Mouse (Mus musculus) liver, embryonic 11.5 days (tissue): ENCODE results near the gene Sdad1. TPM values are rescaled to one million over a fixed set of nuclear protein-coding genes. Genes with fewer than 3 reads are reported as not detected.
A peak's percentile ranks its signal among the peaks of the same experiment; 100 is the strongest.

ENCODE experiments used
- ATAC-seq: fragments of 200-750 bp; cut with Nextera tagmentation; replicated peaks from 2 replicates; pipeline ENCODE4 v1.8.0; 2017; ENCODE audit warnings: moderate number of reproducible peaks, mild to moderate bottlenecking, moderate TSS enrichment, moderate library complexity; ENCODE audit not compliant: low FRiP score
- DNase-seq: peaks from one replicate; pipeline ENCODE4 v3.0.0-alpha.2; 2017; ENCODE audit warnings: low spot score
- H3K27ac ChIP-seq: fragments of 300-500 bp; sonication (generic); 2 replicates; pipeline ENCODE4 v1.5.1; 2014; ENCODE audit warnings: mild to moderate bottlenecking, low read depth, low read length, control low read depth
- H3K27me3 ChIP-seq: fragments of 300-500 bp; sonication (generic); replicated peaks from 2 replicates; pipeline ENCODE4 v1.6.1; 2014; ENCODE audit warnings: low read length, mixed read lengths; ENCODE audit not compliant: control insufficient read depth, insufficient read depth
- H3K36me3 ChIP-seq: fragments of 300-500 bp; sonication (generic); 2 replicates; pipeline ENCODE4 v1.6.1; 2014; ENCODE audit warnings: mild to moderate bottlenecking, low read length, moderate library complexity, mixed read lengths; ENCODE audit not compliant: control insufficient read depth, insufficient read depth
- H3K4me1 ChIP-seq: fragments of 300-500 bp; sonication (generic); replicated peaks from 2 replicates; pipeline ENCODE4 v1.6.1; 2014; ENCODE audit warnings: low read length, mixed read lengths; ENCODE audit not compliant: control insufficient read depth, insufficient read depth
- H3K4me2 ChIP-seq: fragments of 300-500 bp; sonication (generic); 2 replicates; pipeline ENCODE4 v1.6.1; 2014; ENCODE audit warnings: mild to moderate bottlenecking, control low read depth, moderate library complexity
- H3K4me3 ChIP-seq: fragments of 300-500 bp; sonication (generic); 2 replicates; pipeline ENCODE4 v1.5.1; 2014; ENCODE audit warnings: low read depth, low read length, control low read depth
- H3K9ac ChIP-seq: fragments of 300-500 bp; sonication (generic); 2 replicates; pipeline ENCODE4 v1.6.1; 2014; ENCODE audit warnings: low read depth, low read length, control low read depth
- H3K9me3 ChIP-seq: fragments of 300-500 bp; sonication (generic); 2 replicates; pipeline ENCODE4 v1.6.1; 2016; ENCODE audit warnings: low read length, inconsistent platforms, mixed read lengths; ENCODE audit not compliant: control insufficient read depth
- WGBS: fragments of 180-500 bp; shearing (Covaris S2); extraction: QIAGEN DNeasy Blood & Tissue Kit; methylation state at CpG from one replicate; pipeline ENCODE4 v1.1.7; 2014; 5-methylcytosine and 5-hydroxymethylcytosine counted together
- polyA plus RNA-seq: library from polyadenylated mRNA; unstranded; fragments of >200 nt; fragmentation: Nextera tagmentation; extraction: Ambion mirVana; gene quantifications from 2 replicates; pipeline ENCODE4 v1.2.1, GENCODE M21; 2014

Sdad1 gene
- polyA plus RNA-seq, 1 experiment from 2014 or later = 48.7 TPM

DNA sequence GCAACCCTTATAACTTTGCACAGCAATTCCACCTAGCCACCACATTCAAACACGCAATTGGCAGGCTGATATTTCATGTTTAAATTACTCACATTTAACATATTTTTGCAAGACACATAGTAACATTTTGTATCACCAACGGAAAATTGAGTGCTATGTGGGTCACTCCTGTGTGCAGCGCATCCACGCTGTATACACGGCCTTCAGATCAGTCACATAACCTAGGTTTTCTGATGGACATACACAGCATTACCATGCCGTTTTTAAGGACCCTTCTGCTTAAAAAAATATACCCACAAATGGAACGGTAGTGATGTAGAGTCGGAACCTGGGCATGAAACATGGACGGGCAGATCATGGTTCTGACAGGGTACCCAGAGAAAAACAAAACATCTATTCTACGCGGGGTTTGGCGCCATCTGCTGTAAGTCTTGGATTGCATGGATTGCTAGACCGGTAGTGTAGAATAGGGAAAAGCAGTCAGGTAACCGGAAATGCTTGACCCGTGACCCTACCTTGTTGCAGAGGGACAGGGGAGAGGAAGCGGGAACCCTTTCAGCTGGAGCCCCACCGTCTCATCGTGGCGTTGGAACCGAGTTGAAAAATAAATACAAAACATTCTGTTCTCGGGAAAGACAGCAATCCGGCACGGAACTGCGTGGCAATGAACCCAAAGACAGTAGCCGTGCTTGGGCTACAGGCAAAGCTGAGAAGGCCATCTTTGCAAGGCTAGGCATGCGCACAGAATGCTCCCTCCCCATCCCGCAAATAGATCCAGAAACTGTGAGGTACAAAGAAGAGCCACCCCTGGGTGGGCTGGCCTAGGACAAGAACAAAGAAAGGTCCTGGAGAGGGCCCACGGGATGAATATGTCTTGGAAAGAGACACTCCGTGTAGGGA is 70.7 kb downstream of the Sdad1 start:
- 42% methylated on average over 29 of the region's 29 CpGs for WGBS
- Histone ChIP-seq H3K27ac (no peak overlapping the region), H3K4me3 (no peak overlapping the region), H3K9me3 (no peaks in the 10 kb centered on the region), H3K27me3 (peaks cover 9% of the 10 kb centered on the region), H3K9ac (no peak overlapping the region), H3K4me2 (peak overlapping the region; percentile 4; the same call in 1 of the 2 replicates), H3K4me1 (no peaks in the 10 kb centered on the region), H3K36me3 (no peaks in the 10 kb centered on the region)
- ATAC-seq = no peak
- peak; percentile 54 for DNase-seq

DNA sequence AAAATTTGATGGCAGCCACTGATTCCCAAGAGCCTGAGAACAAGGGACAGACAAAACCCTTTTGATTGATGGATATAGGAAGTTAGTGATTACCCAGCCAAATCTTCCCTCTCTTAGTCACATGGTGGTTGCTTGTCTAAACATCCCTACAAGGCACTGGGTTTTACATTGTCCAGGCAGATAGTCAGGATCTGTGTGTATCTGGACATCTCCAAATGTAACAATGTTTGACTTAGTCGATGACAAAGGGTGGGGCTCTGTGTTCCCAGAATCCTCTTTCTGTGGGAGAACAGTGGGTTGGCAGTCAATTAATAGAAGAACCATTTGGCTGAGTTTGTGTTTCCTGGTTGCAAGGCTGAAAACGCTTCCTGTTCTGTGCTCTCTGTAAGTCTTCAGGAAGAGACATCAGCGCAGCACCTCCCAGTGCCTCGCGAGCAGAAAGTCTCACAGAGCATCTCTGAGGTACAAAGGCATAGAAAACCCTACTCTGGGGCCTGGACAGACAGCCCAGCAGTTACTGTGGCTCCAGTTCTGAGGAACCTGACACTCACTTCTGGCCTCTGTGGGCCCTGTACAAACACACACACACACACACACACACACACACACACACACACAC is 75.2 kb downstream of the Sdad1 start:
- Histone ChIP-seq H3K4me3 (no peak overlapping the region), H3K9ac (no peak overlapping the region), H3K4me1 (no peaks in the 10 kb centered on the region), H3K9me3 (no peaks in the 10 kb centered on the region), H3K27ac (no peak overlapping the region), H3K27me3 (peaks cover 9% of the 10 kb centered on the region), H3K4me2 (no peak overlapping the region), H3K36me3 (no peaks in the 10 kb centered on the region)
- ATAC-seq (no peak), DNase-seq (no peak)
- 35% methylated on average over 5 of the region's 5 CpGs for WGBS

Other genes starting within 250 kb of the Sdad1 start
- gene G3bp2, start 226.8 kb downstream of the Sdad1 start, polyA plus RNA-seq = 127 and 143 TPM in 2 replicates
- gene Uso1, start 172.5 kb downstream of the Sdad1 start, polyA plus RNA-seq = 24.1 and 26.9 TPM in 2 replicates
- not detected in 2 replicates for gene U90926, start 95.1 kb downstream of the Sdad1 start, polyA plus RNA-seq
- 0.22 and 0.36 TPM in 2 replicates for gene Ppef2, start 54.2 kb downstream of the Sdad1 start, polyA plus RNA-seq
- gene Naaa, start 32.3 kb downstream of the Sdad1 start, polyA plus RNA-seq = 4.7 and 6.0 TPM in 2 replicates
- gene Cxcl9, start 17.6 kb upstream of the Sdad1 start, polyA plus RNA-seq = not detected in 2 replicates
- 1.1 and 1.8 TPM in 2 replicates for gene Art3, start 21.3 kb upstream of the Sdad1 start, polyA plus RNA-seq
- 6.0 and 6.5 TPM in 2 replicates for gene Cxcl10, start 38.4 kb upstream of the Sdad1 start, polyA plus RNA-seq
- gene Nup54, start 124.7 kb upstream of the Sdad1 start, polyA plus RNA-seq = 72.5 and 82.5 TPM in 2 replicates
- 5.7 and 7.0 TPM in 2 replicates for gene Scarb2, start 196.4 kb upstream of the Sdad1 start, polyA plus RNA-seq
- gene Fam47e, start 244.6 kb upstream of the Sdad1 start, polyA plus RNA-seq = 0.38 and 0.52 TPM in 2 replicates